Mouse (Mus musculus) Muller cell, postnatal 12 days (primary cell): ENCODE results near the gene Slc43a2.

ENCODE experiments used
- DNase-seq: peaks from one replicate; pipeline ENCODE4 v3.0.0-alpha.2; 2015; ENCODE audit errors: inconsistent ontology term

Gene Slc43a2

DNA sequence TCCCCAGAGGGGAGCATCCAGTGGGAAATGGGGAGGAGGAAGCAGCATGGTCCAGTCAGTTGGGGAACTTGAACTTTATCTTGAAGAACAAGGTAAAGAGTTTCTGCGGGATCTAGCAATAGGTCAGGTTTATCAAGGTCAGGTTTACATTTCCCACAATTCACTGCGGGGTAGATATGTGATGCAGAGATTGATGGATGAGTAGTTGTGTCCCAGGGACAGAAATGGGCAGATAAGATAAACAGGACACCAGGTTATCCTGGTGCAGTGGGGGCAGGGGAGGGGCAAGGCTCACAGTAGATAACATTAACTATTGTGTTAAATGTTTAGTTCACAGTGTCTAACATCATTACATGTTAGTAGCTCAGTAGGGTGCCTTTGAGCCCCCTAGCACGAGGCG, 1.7 kb upstream of the Slc43a2 start:
- no peak for DNase-seq

DNA sequence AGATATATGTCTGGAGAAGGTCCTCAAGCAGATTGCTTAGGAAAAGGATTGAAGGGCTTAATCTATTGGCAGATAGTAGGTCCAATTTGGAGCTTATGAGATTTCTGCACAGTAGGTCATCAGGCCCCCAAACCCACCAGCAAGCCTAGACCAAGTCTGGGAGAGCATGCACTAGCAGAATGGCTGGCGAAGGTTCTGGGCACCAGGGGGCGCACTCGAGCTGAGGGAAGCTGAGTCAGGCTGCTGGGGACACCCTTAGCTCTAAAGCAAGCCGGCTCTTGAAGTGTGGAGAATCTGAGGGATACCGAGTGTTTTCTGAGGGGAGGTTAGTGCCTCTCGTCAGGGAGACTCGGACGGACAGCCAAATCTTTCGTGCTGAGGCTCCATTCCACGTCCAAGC, 1.2 kb upstream of the Slc43a2 start:
- peak; percentile 91 for DNase-seq

GRCm38 (mm10) chr11:75530845-75531373, 585 bp upstream of the Slc43a2 start:
- peak; percentile 60 for DNase-seq

GRCm38 (mm10) chr11:75532340-75533277, 1.1 kb downstream of the Slc43a2 start:
- no peak for DNase-seq

- no peak for DNase-seq
Measured at GRCm38 (mm10) chr11:75533314-75534015, 2.0 kb downstream of the Slc43a2 start.

DNA sequence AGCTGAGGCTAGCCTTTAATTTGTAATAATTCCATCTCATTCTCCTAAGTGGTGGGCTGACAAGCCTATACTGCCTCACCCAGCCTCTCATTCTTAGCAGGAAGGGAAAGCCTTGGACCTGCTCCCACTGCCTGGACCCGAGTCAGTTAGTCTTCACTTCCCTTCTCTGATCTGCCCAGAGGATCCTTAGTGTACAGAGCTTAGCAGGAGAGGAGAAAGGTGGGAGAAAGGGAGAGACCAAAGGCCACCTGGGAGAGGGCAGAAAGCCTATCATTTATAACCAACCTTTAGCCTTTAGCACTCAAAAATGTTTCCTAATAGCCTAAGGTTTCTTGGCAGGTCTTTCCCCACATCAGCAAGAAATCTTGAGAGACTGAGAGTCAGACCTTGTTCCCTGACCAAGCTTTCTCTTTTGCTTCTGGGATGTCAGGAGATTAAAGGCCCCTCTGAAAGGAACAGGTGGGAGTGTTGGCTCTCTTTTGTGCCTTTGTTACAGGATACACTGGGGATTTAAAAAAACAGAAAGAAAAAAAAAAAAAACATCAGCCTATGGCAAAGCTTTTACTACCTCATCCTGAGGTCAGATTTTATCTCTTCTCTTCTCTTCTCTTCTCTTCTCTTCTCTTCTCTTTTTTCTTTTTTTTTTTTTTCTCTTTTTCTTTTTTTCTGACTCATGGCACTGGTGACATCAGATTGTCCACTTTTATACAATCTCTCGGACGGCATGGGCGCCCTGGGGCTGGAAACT, 3.0 kb downstream of the Slc43a2 start:
- DNase-seq = no peak

GRCm38 (mm10) chr11:75535106-75535795, 3.8 kb downstream of the Slc43a2 start:
- no peak for DNase-seq

DNA sequence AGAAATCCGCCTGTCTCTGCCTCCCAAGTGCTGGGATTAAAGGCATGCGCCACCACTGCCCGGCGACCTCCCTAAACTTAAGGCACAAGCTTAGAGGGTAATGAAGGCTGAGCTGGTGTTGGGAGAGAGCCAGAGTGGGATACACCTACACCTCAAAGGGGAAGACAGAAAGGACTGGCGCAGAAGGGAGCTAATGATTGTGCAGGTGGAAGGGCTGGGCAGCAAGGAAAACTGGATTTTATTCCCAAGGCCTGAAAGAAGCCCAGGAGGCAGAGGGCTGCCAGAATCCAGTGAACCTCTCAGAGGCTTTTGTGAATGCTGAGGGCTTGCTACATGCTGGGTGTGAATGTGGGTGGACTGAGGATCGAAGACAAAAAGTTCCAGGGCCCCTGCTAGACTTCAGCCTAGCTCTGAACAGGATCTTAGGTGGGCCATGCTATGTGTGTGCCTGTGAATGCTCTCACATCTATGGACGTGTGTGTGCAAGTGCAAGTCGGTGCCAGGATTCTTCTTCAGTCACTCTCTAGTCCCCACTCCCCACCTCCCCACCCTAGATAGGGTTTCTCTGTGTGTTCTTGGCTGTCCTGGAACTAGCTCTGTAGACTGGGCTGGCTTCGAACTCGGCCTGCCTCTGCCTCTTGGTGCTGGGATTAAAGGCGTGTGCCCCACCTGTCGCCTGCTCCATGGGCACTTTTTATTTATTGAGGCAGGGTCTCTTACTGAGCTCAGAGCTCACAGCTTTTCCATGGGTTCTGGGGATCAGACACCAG, 4.9 kb downstream of the Slc43a2 start:
- DNase-seq = no peak

- no peak for DNase-seq
Measured at GRCm38 (mm10) chr11:75537025-75537414, 5.5 kb downstream of the Slc43a2 start.

- no peak for DNase-seq
Measured at GRCm38 (mm10) chr11:75537491-75538183, 6.1 kb downstream of the Slc43a2 start.

DNA sequence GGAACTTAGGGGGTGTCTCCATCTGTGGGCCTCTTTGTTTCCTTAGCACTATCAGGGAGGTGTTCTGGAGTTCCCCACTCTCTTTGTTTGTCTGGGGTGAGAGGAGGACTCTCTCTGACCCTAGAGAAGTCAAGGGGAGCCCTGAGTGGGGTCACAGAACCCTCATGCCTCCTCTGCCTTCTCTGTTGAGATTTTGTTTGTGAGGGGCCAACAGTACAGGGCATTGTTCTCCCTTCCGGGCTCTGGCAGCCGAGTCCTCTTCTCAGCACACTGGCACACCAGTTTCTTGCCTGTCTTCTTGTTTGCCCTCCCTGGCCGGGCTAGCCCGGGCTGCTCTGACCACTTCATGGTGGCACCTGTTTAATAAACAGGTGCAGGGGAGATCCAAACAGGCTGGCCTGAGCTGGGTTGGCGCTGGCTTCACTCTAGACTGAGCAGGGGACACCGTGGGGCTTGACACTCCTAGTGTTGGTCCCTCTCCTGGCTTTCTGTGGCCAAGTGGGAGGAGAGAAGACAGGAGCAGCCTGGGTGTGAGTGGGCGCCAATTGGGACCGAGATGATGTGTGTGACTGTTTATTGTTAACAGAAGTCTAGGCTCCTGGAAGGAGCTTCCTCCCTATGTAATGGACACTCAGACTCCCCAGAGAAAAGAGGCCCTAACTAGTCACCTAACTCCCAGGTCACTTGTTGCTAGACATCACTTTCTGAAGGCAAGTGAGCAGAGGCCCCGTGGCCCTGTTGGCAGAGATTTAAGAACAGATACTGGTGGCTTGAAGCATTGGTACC, 6.9 kb downstream of the Slc43a2 start:
- peak; percentile 43 for DNase-seq

- no peak for DNase-seq
Measured at GRCm38 (mm10) chr11:75538970-75539299, 7.4 kb downstream of the Slc43a2 start.

DNA sequence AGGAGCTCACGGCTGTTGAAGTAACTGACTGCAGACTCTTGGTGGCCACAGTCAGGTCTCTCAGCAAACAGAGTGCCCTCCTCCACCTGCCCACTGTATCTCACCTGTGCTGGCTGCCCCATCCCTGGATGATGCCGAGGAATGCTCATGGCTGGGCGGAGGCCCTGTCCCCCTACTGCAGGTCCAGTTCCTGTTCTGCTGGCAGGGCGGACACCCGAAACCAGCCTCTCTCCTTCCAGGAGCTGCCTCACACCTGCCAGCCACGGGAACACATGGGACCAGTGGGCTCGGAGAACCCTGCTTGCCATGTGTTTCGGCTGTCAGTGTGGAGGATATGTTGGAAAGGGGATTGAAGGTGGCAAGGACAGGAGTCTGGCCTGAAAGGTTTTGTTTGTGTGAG, 8.7 kb downstream of the Slc43a2 start:
- DNase-seq = no peak

DNA sequence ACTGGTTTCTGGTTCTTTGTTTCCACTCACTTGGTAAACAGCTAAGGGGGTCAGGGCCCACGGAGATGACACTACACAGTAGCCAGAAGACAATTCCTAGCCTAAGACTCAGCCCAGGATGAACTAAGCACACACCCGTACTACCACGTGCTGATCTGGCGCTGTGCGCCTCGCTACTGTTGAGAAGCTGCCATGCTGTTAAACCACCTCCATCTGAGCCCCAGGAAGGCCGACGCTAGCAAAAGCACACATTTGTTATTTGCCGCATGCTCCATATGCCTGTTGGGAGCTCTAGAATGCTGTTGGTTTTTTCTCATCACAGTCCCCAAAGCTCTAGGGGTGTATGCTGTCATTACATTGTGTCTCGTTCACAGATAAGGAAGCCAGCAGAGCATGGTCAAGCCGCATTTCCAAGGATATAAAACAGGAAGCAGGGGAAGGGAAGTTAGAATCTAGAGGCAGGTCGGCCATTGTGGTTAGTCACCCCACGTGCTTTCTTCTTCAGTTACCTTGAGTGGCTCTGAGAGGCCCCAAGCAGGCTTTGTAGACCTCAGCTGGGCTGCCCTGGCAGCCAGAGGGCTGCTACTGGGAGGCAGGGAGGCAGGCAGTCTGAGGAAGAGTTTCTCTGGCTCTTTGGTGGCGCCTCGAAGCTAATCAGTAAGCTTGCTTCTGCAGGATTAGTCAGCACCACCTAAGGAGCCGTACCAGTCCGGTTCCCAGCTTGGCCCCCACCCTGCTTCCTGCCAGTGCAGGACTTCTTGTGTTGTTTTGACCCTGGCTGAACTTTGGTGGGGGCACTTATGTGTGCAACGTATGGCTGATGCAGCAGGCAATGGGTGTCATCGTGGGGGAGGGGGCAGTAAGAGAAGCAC, 9.5 kb downstream of the Slc43a2 start:
- no peak for DNase-seq

DNA sequence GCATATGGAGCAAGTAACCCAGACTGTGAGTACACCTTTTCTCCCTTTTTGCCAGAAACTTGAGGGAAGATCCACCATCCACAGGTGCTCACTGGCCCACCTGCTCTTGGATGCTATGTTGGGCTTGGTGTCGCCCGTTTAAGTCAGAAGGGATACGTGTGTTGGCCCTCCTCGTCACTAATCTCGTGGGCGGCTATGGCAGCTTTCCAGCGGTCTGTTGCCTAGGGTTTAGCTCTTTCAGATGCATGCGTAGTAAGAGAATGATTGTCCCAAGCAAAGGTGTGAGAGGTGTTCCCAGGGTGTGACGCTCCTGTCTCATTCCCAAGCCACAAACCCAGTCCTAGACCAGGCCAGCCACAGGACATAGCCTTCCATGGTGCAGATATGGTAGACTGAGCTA, 13.2 kb downstream of the Slc43a2 start:
- no peak for DNase-seq

DNA sequence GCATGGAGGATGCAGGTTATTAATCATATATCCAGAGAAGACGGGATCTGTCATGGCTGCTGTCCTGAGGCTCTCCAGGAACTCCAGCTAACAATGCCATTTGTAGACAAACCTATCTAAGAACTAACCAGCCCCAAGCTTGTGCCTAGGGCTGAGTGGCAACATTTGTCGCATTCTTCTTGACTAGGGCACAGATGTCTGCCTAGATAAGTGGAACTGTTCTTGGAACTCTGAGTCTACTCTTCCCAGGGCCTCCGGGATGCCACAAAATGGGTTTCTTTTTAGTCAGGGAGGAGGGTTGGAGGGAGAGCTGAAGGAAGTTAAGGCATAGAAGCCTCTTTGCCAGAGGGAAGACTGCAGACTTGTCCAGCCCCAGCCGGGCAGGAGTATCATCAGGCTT, 14.6 kb downstream of the Slc43a2 start:
- no peak for DNase-seq

GRCm38 (mm10) chr11:75549658-75550111, 18.2 kb downstream of the Slc43a2 start:
- no peak for DNase-seq
